Mouse (Mus musculus) megakaryocyte, adult 5-6 weeks (primary cell): ENCODE measurements at regions not wholly inside any gene's neighbourhood (a gene's known extent, or its start where the extent isn't known, plus 50 kb on each side); places are given as distances from the start of the nearest gene placed in this dataset.

ENCODE experiments used
- ATAC-seq: 2 replicates; pipeline ENCODE4 v1.8.0; 2016; ENCODE audit warnings: mild to moderate bottlenecking, inconsistent platforms; ENCODE audit not compliant: poor library complexity, severe bottlenecking

- no peak for ATAC-seq
Observed at GRCm38 (mm10) chr11:111155023-111155422, 89.1 kb downstream of the Kcnj2 start.

DNA sequence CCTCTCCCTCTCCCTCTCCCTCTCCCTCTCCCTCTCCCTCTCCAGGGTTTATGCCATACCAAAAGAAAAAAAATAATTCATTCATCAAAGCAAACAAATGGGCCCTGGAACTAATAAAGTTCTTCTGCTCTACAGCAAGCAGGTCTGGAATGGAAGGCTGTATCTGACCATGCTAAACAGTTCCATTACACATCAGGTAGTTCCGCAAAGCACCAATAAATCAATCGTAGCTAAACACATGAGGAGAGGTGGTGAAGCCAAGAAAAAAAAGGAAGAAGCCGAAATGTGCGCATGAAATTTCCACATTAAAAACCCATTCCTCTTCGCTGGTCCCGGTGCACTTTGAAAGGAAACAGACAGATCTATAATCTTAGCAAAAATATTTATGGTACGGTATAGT is 89.8 kb downstream of the Kcnj2 start:
- ATAC-seq, result no peak

- no peak for ATAC-seq
Observed at GRCm38 (mm10) chr11:111159299-111159698, 93.3 kb downstream of the Kcnj2 start.

- ATAC-seq, result peak; percentile 82
Observed at GRCm38 (mm10) chr11:111164907-111165306, 98.9 kb downstream of the Kcnj2 start.

DNA sequence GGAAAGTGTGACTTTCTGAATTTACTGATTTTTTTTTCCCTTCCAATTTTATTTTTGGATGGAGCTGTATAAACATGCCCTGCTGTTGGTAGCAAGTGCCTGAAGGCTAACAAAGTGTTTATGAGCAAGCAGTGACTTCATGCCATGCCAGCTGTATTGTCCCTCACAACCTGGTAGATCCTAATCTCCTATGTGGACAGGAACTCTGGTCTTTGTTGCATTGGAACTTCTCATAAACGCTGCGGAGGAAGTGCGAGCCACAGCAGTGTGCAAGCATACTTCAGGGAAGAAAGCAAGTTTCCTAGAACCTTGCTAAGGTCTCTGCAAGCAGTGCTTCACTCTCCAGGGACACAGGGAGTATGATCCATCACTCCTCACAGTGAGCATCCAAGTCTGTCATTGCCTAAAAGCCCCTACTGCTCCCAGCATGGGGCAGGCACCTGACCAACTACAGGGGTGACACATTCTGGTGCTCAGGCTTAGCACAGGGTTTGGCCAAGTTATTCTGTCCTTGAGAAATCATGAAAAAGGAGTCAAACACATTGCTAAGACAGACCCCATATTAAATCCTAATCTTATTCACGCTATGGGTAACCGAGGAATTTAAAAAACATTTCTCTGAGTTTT is 104.3 kb downstream of the Kcnj2 start:
- ATAC-seq, result peak; percentile 51; the same call in 1 of the 2 replicates

GRCm38 (mm10) chr11:111173525-111173924 is 107.6 kb downstream of the Kcnj2 start:
- no peak for ATAC-seq

DNA sequence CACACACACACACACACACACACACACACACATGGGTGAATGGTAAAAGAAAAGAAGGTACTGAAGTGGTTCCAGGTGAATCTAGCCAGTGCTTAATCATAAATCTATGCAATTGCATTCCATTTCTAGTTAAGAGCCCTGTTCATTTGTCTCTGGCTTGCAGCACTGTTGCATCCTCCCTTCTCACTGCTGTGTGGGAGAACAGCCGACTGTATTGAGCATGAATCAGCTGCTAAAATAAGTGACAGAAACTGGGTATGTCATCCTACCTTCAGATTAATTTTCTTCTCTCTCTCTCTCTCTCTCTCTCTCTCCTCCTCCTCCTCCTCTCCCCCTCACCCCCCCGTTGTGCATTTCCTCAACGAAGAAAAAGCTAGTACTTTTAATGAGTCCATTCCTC is 109.6 kb downstream of the Kcnj2 start:
- no peak for ATAC-seq

DNA sequence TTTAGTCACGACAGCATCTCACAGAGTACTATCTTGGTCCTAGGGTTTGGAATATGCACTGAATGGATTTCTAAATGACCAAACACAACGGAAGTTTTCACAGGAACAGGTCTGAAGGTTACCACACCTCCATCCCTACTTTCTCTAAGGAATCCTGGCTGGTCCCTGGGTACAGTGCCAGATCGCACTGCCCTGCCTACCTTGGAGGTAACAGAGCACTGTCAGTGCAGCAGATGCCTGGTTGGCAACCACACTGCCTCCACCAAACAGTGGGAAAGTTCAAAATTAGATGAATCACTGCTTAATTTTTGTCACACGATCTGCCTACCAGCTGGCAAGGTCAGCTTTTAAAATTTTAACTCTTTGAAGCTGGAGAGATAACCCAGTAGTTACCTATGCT is 111.6 kb downstream of the Kcnj2 start:
- ATAC-seq, result no peak

GRCm38 (mm10) chr11:111197422-111197821 is 131.5 kb downstream of the Kcnj2 start:
- ATAC-seq, result no peak

GRCm38 (mm10) chr11:111200512-111200911 is 134.5 kb downstream of the Kcnj2 start:
- peak; percentile 55 for ATAC-seq

- peak; percentile 58 for ATAC-seq
Observed at GRCm38 (mm10) chr11:111202780-111203179, 136.8 kb downstream of the Kcnj2 start.

GRCm38 (mm10) chr11:111210565-111210964 is 144.6 kb downstream of the Kcnj2 start:
- ATAC-seq, result peak; percentile 90

- no peak for ATAC-seq
Observed at GRCm38 (mm10) chr11:111212038-111212701, 146.2 kb downstream of the Kcnj2 start.

GRCm38 (mm10) chr11:111212702-111213328 is 146.9 kb downstream of the Kcnj2 start:
- no peak for ATAC-seq

DNA sequence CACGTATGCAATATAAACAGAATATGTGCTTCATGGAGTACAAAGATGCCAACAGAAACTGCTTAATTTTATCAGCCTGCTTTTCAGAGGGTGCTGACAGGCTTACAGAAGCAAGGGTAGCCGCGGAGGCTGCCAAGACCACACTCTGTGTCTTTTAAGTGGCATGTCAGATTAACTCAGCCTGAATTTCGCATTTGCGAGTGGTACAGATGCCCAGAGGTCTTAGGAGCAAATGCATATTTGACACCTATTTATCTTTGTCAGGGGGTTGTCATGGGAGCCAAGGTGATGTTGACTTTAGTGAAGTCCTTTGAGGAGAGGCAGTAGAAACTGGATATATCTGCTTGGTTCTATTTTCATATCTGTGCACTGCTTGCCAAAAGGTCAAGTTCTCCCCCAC is 149.0 kb downstream of the Kcnj2 start:
- ATAC-seq, result no peak

DNA sequence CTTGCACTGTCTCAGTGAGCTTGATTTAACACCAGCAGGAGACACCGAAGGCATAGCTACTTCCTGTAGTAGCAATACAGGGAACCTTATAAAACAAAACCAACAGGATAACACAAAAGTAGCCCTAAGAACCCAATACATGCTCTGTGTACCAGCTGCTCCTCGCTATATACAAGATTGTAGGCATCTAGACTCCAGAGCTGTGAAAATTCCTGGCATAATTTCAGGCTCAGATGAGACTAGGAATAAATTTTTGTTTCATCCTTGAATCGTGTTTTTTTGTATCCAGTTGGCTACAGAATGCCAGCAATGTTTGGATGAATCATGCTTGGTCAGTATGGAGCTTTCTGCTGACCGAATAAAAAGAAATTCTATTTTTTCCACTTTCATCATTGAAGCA is 157.9 kb downstream of the Kcnj2 start:
- ATAC-seq, result no peak

- peak; percentile 97 for ATAC-seq
Observed at GRCm38 (mm10) chr11:111227305-111227704, 161.3 kb downstream of the Kcnj2 start.

DNA sequence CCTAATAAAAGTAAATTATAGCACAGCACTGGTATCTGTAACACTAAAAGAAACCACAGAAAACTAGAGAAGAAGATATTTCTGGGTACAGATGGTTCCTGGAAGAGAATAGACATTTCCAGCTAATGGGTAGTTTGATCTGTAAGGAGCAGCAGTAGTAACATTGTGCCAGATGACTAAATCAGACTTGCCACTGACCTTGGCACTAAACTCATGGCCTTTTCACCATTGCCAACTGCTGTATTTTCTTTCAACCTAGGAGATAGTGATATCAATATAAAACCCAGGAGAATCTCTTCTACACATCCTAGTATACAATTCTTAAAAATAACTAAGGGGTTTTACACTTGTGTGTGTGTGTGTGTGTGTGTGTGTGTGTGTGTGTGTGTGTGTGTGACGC is 170.8 kb downstream of the Kcnj2 start:
- ATAC-seq, result no peak

GRCm38 (mm10) chr11:111239784-111240183 is 173.8 kb downstream of the Kcnj2 start:
- ATAC-seq, result no peak

DNA sequence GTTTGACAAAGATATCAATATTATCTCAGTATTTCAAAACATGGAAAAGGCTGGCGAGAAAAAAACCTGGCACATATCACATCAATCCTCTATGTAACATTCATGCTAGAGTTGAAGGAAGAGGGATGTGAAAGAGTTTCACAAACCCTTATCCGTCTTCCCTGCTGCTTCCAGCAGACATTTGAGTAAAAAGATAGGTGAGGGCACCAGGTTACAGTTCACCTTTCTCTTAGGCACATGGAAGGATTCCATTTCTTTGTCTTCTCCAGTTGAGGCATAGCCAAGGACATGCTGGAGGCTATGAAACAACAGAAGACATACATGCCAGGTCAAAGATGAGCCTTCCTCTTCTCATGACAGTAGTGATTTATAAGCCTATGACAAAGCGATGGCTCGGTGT is 186.3 kb downstream of the Kcnj2 start:
- ATAC-seq, result no peak

DNA sequence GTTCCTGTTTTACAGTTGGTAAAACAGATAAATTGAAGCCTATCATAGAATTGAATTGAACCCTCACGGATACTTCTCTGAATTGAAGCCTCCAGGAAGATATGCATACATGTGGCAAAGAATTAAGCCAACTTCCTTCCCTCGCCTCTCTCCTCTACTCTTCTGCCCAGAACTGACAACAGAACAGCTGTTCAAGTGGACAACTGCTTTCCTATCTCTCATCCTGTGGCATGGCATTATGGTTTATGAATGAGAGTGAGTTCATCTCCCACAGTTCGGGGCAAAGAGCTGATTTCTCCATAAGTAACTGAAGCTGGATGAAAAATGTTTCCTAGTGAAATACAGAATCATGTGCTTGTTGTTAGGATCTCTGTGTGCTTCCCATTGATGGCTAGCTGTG is 190.6 kb downstream of the Kcnj2 start:
- no peak for ATAC-seq

DNA sequence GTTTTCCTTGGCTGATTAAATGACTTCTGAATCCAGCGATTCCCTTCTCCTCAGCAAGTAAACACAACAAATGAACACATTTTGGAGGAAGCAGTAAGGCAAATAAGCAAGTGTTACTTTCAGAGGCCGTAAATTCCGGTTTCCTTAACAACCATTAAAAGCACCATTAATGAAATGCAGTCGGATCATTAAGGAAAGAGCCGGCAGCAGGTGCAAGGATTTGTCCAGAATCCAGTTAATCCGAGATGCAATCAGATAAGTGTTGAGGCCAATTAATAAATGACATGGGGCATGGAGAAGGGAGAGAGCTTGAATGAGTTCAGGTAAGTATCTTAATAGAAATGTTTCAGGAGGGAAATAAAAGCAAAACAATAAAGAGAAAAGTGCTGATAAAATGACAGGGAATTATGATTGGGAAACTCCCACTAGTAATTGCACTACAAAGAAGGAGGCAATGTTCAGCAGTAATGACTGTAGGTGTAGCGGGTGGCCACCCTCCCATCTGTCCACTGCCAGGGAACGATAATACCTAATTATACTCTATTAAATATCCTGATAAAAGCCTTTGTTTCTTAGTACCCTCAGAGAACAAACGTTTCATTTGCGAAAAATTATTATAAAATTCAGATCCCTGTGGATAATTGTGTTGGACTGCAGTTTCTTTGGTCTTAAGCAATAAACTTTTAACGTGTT is 194.9 kb downstream of the Kcnj2 start:
- no peak for ATAC-seq
